Mouse (Mus musculus) forebrain, embryonic 14.5 days (tissue): Measurements from ENCODE around the gene Sec14l5. TPM values are rescaled to one million over a fixed set of nuclear protein-coding genes. Genes with fewer than 3 reads are reported as not detected.

Experiments
- ATAC-seq: fragments of 200-750 bp; cut with Nextera tagmentation; 2 replicates; pipeline ENCODE4 v1.8.0; 2017; ENCODE audit warnings: mild to moderate bottlenecking, moderate library complexity
- DNase-seq: peaks from one replicate; pipeline ENCODE4 v3.0.0-alpha.2; 2015; ENCODE audit warnings: low spot score
- H3K27ac ChIP-seq: fragments of 300-500 bp; sonication (generic); 2 replicates; pipeline ENCODE4 v1.5.1; 2014; ENCODE audit warnings: low read depth, mild to moderate bottlenecking, control low read depth, low read length, moderate library complexity
- H3K27me3 ChIP-seq: fragments of 300-500 bp; sonication (generic); replicated peaks from 2 replicates; pipeline ENCODE4 v1.6.1; 2014; ENCODE audit warnings: low read length, control low read depth, mixed read lengths; ENCODE audit not compliant: control insufficient read depth, insufficient read depth
- H3K36me3 ChIP-seq: fragments of 300-500 bp; sonication (generic); 2 replicates; pipeline ENCODE4 v1.6.1; 2014; ENCODE audit warnings: low read length, control low read depth; ENCODE audit not compliant: control insufficient read depth, insufficient read depth
- H3K4me1 ChIP-seq: fragments of 300-500 bp; sonication (generic); 2 replicates; pipeline ENCODE4 v1.6.1; 2014; ENCODE audit warnings: antibody characterized with exemption, low read length, control low read depth; ENCODE audit not compliant: control insufficient read depth, insufficient read depth
- H3K4me2 ChIP-seq: fragments of 300-500 bp; sonication (generic); 2 replicates; pipeline ENCODE4 v1.6.1; 2014; ENCODE audit warnings: mild to moderate bottlenecking, control low read depth, low read length
- H3K4me3 ChIP-seq: fragments of 300-500 bp; sonication (generic); 2 replicates; pipeline ENCODE4 v1.5.1; 2014; ENCODE audit warnings: low read depth, low read length, control low read depth
- H3K9ac ChIP-seq: fragments of 300-500 bp; sonication (generic); 2 replicates; pipeline ENCODE4 v1.6.1; 2014; ENCODE audit warnings: mild to moderate bottlenecking, low read length, control low read depth, moderate library complexity
- H3K9me3 ChIP-seq: fragments of 300-500 bp; sonication (generic); replicated peaks from 2 replicates; pipeline ENCODE4 v1.6.1; 2016; ENCODE audit warnings: low read length, control low read depth, mixed read lengths; ENCODE audit not compliant: control insufficient read depth
- WGBS: fragments of 180-500 bp; shearing (Covaris S2); extraction: QIAGEN DNeasy Blood & Tissue Kit; methylation state at CpG from one replicate; pipeline ENCODE4 v1.1.7; 2014; 5-methylcytosine and 5-hydroxymethylcytosine counted together
- polyA plus RNA-seq: library from polyadenylated mRNA; unstranded; fragments of >200 nt; fragmentation: Nextera tagmentation; extraction: Ambion mirVana; gene quantifications from 2 replicates; pipeline ENCODE4 v1.2.1, GENCODE M21; 2014

Gene Sec14l5
- polyA plus RNA-seq, 1 experiment from 2014 or later: 0.17 TPM

GRCm38 (mm10) chr16:5139741-5140140 lies 7.2 kb upstream of the Sec14l5 start:
- WGBS: 54% methylated on average over 4 of the region's 4 CpGs
- H3K27ac ChIP-seq: no peak overlapping the region
- DNase-seq (no peak), ATAC-seq (no peak)
- H3K4me2 ChIP-seq: no peak overlapping the region
- no peaks in the 10 kb centered on the region for H3K9me3 ChIP-seq
- H3K27me3 ChIP-seq: no peaks in the 10 kb centered on the region
- no peaks in the 10 kb centered on the region for H3K4me1 ChIP-seq
- no peaks in the 10 kb centered on the region for H3K36me3 ChIP-seq
- H3K9ac ChIP-seq: no peak overlapping the region
- no peak overlapping the region for H3K4me3 ChIP-seq

- H3K4me2 ChIP-seq: peak overlapping the region; percentile 26; the same call in 1 of the 2 replicates
- H3K4me3 ChIP-seq: no peak overlapping the region
- H3K36me3 ChIP-seq: no peaks in the 10 kb centered on the region
- H3K27ac ChIP-seq: no peak overlapping the region
- no peak overlapping the region for H3K9ac ChIP-seq
- H3K4me1 ChIP-seq: no peaks in the 10 kb centered on the region
- WGBS: 1% methylated on average over 7 of the region's 7 CpGs
- DNase-seq (peak; percentile 96), ATAC-seq (peak; percentile 73)
- H3K27me3 ChIP-seq: no peaks in the 10 kb centered on the region
- H3K9me3 ChIP-seq: no peaks in the 10 kb centered on the region
Measured at GRCm38 (mm10) chr16:5145570-5145969, 1.3 kb upstream of the Sec14l5 start.

DNA sequence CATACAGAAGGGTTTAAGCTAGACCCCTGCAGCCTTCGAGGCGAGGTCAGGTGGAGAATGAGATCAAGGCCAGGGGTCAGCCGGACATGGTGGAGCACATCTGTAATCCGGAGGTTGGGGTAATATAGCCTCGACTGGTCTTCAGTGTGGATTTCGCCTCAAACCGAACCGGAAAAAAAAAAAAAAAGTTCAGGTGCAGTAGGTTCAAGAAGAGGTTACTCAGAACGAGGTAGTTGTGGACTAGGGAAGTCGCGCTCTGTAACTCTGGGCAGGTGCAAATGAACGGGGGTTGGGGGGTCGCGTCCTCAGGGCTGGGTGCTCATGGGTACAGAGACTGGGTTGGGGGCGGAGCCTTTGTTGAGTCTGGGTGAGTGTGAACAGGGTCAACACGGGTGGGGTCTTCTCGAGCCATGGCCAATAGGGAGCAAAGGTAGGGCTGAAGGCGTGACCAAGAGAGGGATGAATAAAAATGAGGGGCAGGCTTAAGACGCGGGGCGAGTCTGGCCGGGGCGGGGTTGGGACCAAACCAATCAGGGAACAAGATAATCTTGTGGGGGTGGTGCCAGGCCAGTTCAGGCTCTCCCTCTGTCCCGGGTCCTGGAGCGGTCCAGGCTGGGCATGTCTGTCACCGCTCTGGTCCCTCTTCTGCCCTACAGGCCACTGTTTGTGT lies 407 bp upstream of the Sec14l5 start:
- Histone ChIP-seq H3K4me2 (peak overlapping the region; percentile 50), H3K27ac (no peak overlapping the region), H3K4me1 (no peaks in the 10 kb centered on the region), H3K4me3 (peak overlapping the region; percentile 23), H3K9me3 (no peaks in the 10 kb centered on the region), H3K9ac (peak overlapping the region; percentile 46; the same call in 1 of the 2 replicates), H3K27me3 (no peaks in the 10 kb centered on the region), H3K36me3 (no peaks in the 10 kb centered on the region)
- WGBS: 2% methylated on average over 26 of the region's 26 CpGs
- DNase-seq (peak; percentile 69), ATAC-seq (peak; percentile 78)

DNA sequence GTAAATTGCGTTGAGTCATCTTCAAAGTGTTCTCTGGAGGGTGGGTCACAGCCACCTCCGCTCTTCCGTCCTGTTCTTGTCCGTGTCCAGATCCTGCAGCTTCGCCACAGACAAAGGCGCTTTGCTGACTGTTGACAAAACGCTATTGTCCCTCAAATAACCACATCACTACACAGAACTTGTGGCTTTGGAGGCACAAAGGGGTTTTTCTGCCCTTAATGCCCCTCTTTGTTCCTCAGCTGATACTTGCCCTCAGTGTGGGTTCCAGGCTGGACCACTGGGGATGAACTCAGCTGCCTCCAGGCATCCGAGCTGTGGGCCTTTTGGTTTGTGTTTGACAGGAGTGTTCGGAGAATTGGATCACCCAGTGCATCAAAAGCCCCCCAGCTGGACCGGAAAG lies 3.6 kb downstream of the Sec14l5 start:
- no peaks in the 10 kb centered on the region for H3K27me3 ChIP-seq
- H3K4me1 ChIP-seq: peaks cover 5% of the 10 kb centered on the region; the same call in 1 of the 2 replicates
- H3K4me3 ChIP-seq: no peak overlapping the region
- 71% methylated on average over 10 of the region's 10 CpGs for WGBS
- no peaks in the 10 kb centered on the region for H3K9me3 ChIP-seq
- H3K4me2 ChIP-seq: no peak overlapping the region
- H3K36me3 ChIP-seq: no peaks in the 10 kb centered on the region
- H3K27ac ChIP-seq: no peak overlapping the region
- no peak for DNase-seq
- no peak for ATAC-seq
- no peak overlapping the region for H3K9ac ChIP-seq

GRCm38 (mm10) chr16:5153299-5154026 lies 6.6 kb downstream of the Sec14l5 start:
- WGBS: 8% methylated on average over 6 of the region's 6 CpGs
- Histone ChIP-seq H3K9ac (no peak overlapping the region), H3K27me3 (no peaks in the 10 kb centered on the region), H3K9me3 (no peaks in the 10 kb centered on the region), H3K4me1 (peaks cover 5% of the 10 kb centered on the region; the same call in 1 of the 2 replicates), H3K36me3 (no peaks in the 10 kb centered on the region), H3K4me3 (no peak overlapping the region), H3K4me2 (no peak overlapping the region), H3K27ac (no peak overlapping the region)
- peak; percentile 46 for DNase-seq
- ATAC-seq: no peak

GRCm38 (mm10) chr16:5155014-5155413 lies 8.1 kb downstream of the Sec14l5 start:
- Histone ChIP-seq H3K9me3 (no peaks in the 10 kb centered on the region), H3K27ac (no peak overlapping the region), H3K4me3 (no peak overlapping the region), H3K27me3 (no peaks in the 10 kb centered on the region), H3K36me3 (no peaks in the 10 kb centered on the region), H3K4me2 (no peak overlapping the region), H3K4me1 (peaks cover 5% of the 10 kb centered on the region; the same call in 1 of the 2 replicates), H3K9ac (no peak overlapping the region)
- 66% methylated on average over 3 of the region's 3 CpGs for WGBS
- ATAC-seq: no peak
- no peak for DNase-seq

GRCm38 (mm10) chr16:5156495-5156894 lies 9.6 kb downstream of the Sec14l5 start:
- 64% methylated on average over 2 of the region's 2 CpGs for WGBS
- Histone ChIP-seq H3K27ac (no peak overlapping the region), H3K9me3 (no peaks in the 10 kb centered on the region), H3K4me3 (no peak overlapping the region), H3K4me1 (peaks cover 5% of the 10 kb centered on the region; the same call in 1 of the 2 replicates), H3K36me3 (no peaks in the 10 kb centered on the region), H3K27me3 (no peaks in the 10 kb centered on the region), H3K4me2 (no peak overlapping the region), H3K9ac (no peak overlapping the region)
- no peak for ATAC-seq
- no peak for DNase-seq

DNA sequence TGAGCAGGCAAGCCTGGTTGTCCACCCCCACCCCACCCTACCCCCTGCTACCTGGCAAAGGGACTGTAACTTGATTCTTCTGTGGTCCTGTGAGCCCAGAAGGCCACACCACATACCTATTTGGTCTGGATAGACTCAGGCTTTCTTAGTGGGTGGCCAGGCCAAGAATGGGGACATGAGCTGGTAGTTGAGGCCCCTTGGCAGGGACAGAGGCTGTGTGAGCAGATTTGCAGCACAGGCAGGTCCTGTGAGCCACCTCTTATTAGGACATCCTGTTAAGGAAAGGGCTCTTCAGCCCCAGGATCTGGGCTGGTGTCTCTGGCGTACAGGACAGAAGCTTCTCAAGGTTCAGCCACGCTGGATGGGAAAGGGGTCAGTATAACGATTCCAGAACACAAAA lies 10.2 kb downstream of the Sec14l5 start:
- Histone ChIP-seq H3K9me3 (no peaks in the 10 kb centered on the region), H3K36me3 (no peaks in the 10 kb centered on the region), H3K4me3 (no peak overlapping the region), H3K27me3 (no peaks in the 10 kb centered on the region), H3K9ac (no peak overlapping the region), H3K4me2 (no peak overlapping the region), H3K4me1 (peaks cover 5% of the 10 kb centered on the region; the same call in 1 of the 2 replicates), H3K27ac (no peak overlapping the region)
- DNase-seq (no peak), ATAC-seq (no peak)
- WGBS: 84% methylated on average over 3 of the region's 3 CpGs

DNA sequence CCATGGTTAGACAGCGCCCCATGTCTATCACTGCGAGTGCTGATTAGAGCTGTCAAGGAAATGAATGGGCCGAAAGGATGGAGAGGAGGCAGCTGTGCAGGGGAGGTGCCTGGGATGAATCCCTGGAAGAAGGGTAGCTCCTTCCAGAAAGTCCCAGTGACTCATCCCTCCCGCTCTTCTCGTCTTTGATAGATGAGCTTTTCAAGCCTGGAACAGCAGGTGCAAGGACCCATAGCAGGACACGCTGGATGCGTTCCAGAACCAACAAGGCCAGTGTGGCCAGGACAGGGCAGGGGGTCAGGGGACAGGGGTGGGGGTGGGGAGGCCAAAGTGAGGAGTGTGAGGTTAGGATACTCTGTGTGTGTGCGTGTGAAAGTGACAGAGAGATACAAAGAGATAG lies 12.3 kb downstream of the Sec14l5 start:
- Histone ChIP-seq H3K9me3 (no peaks in the 10 kb centered on the region), H3K27ac (no peak overlapping the region), H3K36me3 (no peaks in the 10 kb centered on the region), H3K27me3 (no peaks in the 10 kb centered on the region), H3K4me1 (no peaks in the 10 kb centered on the region), H3K9ac (no peak overlapping the region), H3K4me2 (no peak overlapping the region), H3K4me3 (no peak overlapping the region)
- DNase-seq (no peak), ATAC-seq (no peak)
- 84% methylated on average over 8 of the region's 8 CpGs for WGBS
